Mouse (Mus musculus) stomach, embryonic 16.5 days (tissue): ENCODE data around the gene Tmem97. TPM values are rescaled to one million over a fixed set of nuclear protein-coding genes. Genes with fewer than 3 reads are reported as not detected.

ENCODE experiments used
- ATAC-seq: fragments of 200-750 bp; cut with Nextera tagmentation; 2 replicates; pipeline ENCODE4 v1.8.0; 2017; ENCODE audit warnings: moderate number of reproducible peaks, moderate TSS enrichment; ENCODE audit not compliant: insufficient read depth, low FRiP score
- H3K27ac ChIP-seq: fragments of 300-500 bp; sonication (generic); 2 replicates; pipeline ENCODE4 v1.5.1; 2014; ENCODE audit warnings: low read length
- H3K27me3 ChIP-seq: fragments of 300-500 bp; sonication (generic); 2 replicates; pipeline ENCODE4 v1.6.1; 2014; ENCODE audit warnings: low read length, control low read depth, mixed read lengths; ENCODE audit not compliant: control insufficient read depth, insufficient read depth
- H3K36me3 ChIP-seq: fragments of 300-500 bp; sonication (generic); 2 replicates; pipeline ENCODE4 v1.6.1; 2014; ENCODE audit warnings: low read length; ENCODE audit not compliant: control insufficient read depth, insufficient read depth
- H3K4me1 ChIP-seq: fragments of 300-500 bp; sonication (generic); 2 replicates; pipeline ENCODE4 v1.6.1; 2014; ENCODE audit warnings: low read length, control low read depth, mixed read lengths; ENCODE audit not compliant: control insufficient read depth, insufficient read depth
- H3K4me2 ChIP-seq: fragments of 300-500 bp; sonication (generic); 2 replicates; pipeline ENCODE4 v1.6.1; 2014; ENCODE audit warnings: low read depth, low read length, mixed read lengths
- H3K4me3 ChIP-seq: fragments of 300-500 bp; sonication (generic); replicated peaks from 2 replicates; pipeline ENCODE4 v1.5.1; 2014; ENCODE audit warnings: mild to moderate bottlenecking, low read length
- H3K9ac ChIP-seq: fragments of 300-500 bp; sonication (generic); 2 replicates; pipeline ENCODE4 v1.6.1; 2014; ENCODE audit warnings: low read length
- H3K9me3 ChIP-seq: fragments of 300-500 bp; sonication (generic); replicated peaks from 2 replicates; pipeline ENCODE4 v1.6.1; 2016; ENCODE audit warnings: low read length, control low read depth; ENCODE audit not compliant: control insufficient read depth
- WGBS: fragments of 180-500 bp; shearing (Covaris S2); extraction: QIAGEN DNeasy Blood & Tissue Kit; methylation state at CpG from one replicate; pipeline ENCODE4 v1.1.7; 2014; 5-methylcytosine and 5-hydroxymethylcytosine counted together
- polyA plus RNA-seq: library from polyadenylated mRNA; unstranded; fragments of >200 nt; fragmentation: Nextera tagmentation; extraction: Ambion mirVana; gene quantifications from 2 replicates; pipeline ENCODE4 v1.2.1, GENCODE M21; 2015

The Tmem97 gene
- polyA plus RNA-seq, 1 experiment from 2014 or later: 213 TPM

DNA sequence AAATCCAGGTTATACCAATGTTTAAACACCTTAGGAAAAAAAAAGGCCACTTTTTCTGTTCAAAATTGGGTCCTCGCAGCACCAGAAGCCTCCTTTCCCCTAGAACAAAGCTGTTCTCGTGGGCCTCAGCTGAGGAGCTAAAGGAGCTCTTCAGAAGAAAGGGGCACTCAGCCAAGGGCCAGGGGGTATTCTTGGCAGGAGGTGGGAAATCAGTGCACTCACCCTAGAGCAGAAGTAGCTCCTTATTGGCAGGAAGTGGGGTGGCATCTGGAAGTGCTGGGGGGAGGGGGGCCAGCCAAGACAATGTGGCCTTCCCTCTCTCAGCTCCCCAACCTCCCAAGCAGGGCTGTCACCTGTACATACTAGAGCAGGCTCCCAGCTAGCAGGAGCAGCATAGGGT, 25.7 kb downstream of the Tmem97 start:
- no peak for ATAC-seq
- Histone ChIP-seq H3K9me3 (no peaks in the 10 kb centered on the region), H3K4me2 (no peak overlapping the region), H3K4me1 (no peaks in the 10 kb centered on the region), H3K4me3 (no peak overlapping the region), H3K36me3 (peaks cover 43% of the 10 kb centered on the region), H3K27ac (no peak overlapping the region), H3K9ac (no peak overlapping the region), H3K27me3 (no peaks in the 10 kb centered on the region)
- 69% methylated on average over 2 of the region's 2 CpGs for WGBS

DNA sequence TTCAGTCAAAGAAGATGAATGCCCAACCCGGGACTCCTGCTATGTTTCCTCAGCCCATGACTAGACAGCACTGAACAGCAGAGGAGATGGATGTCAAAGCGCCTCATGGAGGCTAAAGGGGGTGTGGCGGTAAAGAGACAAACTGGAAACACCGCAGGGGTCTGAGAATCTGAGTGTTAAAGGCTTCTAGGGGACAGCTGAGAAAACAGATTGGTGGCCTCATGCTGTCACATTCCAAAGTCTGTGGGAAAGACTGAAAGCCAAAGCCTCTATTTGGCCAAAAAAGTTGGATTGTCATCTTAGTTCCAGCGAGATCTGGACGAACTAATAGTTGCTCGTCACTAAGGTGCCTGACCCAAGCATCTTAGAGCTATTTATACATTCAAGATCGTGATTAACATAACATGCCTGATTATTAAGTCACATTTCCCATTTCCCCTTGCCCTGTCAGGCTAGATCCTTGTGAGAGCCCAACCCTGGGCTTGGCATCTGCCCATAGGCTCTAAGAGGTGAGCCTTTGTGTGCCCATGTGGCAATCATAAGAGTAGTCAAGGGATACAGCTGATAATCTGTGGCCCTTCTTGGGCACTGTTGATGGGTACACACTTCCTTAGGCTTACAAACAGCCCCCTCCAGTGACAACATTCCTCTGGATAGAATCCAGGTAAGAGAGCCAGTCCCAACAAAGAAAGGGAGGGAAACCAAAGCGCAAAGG, 27.2 kb downstream of the Tmem97 start:
- no peak overlapping the region for H3K4me2 ChIP-seq
- no peaks in the 10 kb centered on the region for H3K4me1 ChIP-seq
- H3K27me3 ChIP-seq: no peaks in the 10 kb centered on the region
- H3K9me3 ChIP-seq: no peaks in the 10 kb centered on the region
- no peak overlapping the region for H3K27ac ChIP-seq
- ATAC-seq: no peak
- H3K36me3 ChIP-seq: peaks cover 41% of the 10 kb centered on the region
- 84% methylated on average over 9 of the region's 9 CpGs for whole genome bisulfite sequencing
- H3K4me3 ChIP-seq: no peak overlapping the region
- no peak overlapping the region for H3K9ac ChIP-seq

DNA sequence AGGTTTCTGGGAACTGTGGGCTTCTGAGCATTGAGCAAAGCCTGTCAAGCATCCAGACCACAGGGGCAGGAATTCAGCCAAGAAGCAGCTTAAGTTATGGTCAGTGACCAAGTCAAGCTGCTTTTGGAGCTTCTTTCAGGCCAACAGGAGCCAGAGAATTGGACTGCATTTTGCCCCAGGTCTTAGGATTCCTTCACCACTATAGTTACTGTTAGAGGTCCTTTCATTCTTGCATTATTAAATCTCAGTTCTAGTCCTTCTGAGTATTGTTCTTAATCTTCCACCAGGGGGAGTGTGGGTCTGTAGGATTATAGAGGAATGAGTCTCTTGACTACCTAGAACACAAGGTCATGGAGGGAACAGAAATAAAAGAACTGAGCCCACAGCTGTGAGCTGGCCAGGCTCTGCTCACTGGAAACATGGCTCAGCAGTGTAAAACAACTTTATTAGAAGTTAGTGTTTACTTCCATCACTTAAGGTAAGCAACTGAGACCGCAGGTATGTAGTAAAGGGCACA, 28.0 kb downstream of the Tmem97 start:
- no peaks in the 10 kb centered on the region for H3K4me1 ChIP-seq
- H3K27ac ChIP-seq: no peak overlapping the region
- peaks cover 36% of the 10 kb centered on the region for H3K36me3 ChIP-seq
- no peak overlapping the region for H3K9ac ChIP-seq
- H3K9me3 ChIP-seq: no peaks in the 10 kb centered on the region
- no peak overlapping the region for H3K4me2 ChIP-seq
- ATAC-seq: no peak
- H3K4me3 ChIP-seq: no peak overlapping the region
- 87% methylated on average over 1 of the region's 1 CpGs for WGBS
- H3K27me3 ChIP-seq: no peaks in the 10 kb centered on the region

DNA sequence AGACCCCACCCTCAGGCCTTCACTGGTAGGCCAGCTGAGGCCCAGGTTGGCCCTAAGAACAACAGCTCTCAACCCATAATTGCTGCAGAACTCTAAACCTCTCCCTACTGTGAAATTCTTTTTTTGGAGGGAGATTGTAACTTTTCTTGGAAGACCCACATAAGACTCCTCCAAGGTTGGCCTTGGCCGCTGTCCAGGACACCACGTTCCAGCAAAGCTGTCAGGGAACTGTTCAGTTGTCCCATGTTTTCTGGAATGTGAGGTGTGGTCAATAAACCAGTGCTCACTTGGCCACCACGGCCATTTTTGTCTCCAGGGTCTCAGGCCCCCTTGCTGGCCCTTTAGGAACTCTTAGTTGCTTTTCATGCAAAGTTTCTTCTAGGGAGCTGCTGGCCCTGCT, 28.7 kb downstream of the Tmem97 start:
- Histone ChIP-seq H3K36me3 (peaks cover 32% of the 10 kb centered on the region), H3K9ac (no peak overlapping the region), H3K27me3 (no peaks in the 10 kb centered on the region), H3K4me1 (no peaks in the 10 kb centered on the region), H3K9me3 (no peaks in the 10 kb centered on the region), H3K4me3 (no peak overlapping the region), H3K27ac (no peak overlapping the region), H3K4me2 (no peak overlapping the region)
- ATAC-seq: no peak
- 80% methylated on average over 3 of the region's 3 CpGs for WGBS

DNA sequence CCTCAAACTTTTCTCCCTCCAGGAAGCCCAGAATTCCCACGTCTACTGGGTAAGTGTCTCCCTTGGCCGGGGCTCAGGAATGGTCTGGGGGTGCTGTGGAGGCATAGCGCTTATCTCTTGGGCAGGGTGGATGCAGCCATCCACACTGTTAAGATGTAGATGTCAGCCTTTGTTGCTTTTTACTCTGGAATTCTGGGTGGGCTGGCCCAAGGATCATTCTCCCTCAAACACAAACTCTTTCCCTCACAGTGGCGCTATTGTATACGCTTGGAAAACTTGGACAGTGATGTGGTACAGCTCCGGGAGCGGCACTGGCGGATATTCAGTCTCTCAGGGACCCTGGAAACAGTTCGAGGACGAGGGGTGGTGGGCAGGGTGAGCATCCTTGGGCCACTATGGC, 31.6 kb downstream of the Tmem97 start:
- WGBS: 90% methylated on average over 10 of the region's 10 CpGs
- Histone ChIP-seq H3K27ac (no peak overlapping the region), H3K9ac (no peak overlapping the region), H3K9me3 (no peaks in the 10 kb centered on the region), H3K4me3 (no peak overlapping the region), H3K4me1 (no peaks in the 10 kb centered on the region), H3K4me2 (no peak overlapping the region), H3K27me3 (no peaks in the 10 kb centered on the region), H3K36me3 (peaks cover 44% of the 10 kb centered on the region)
- ATAC-seq: no peak

DNA sequence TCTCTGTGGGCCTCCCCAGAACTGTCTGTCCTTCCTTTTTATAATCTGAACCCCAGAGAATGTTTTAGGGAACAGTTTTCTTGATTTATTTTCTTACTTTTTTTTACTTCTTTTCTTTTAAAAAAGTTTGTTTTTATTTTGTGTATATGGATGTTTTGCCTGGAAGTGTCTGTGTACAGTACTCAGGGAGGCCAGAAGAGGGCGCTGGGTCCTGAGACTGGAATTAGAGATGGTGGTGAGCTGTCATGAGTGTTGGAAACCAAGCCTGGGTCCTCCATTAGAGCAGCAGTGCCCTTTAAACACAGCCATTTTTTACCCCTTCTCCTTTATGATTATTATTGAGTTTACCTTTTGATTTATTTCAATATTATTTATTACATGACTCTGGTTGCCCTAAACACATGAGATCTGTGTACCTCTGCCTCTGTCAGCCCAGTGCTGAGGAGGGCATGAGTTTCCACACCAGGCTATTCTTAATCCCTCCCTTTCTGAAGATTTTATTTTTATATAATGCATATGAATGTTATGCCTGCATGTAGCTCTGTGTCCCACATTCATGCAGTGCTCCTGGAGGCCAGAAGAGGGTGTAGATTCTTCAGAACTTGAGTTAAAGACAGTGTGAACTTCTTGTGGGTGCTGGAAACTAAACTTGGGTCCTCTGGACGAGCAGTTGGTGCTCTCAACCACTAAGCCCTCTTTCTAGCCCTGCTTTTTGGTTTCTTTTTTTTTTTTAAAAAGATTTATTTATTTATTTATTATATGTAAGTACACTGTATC, 34.8 kb downstream of the Tmem97 start:
- Histone ChIP-seq H3K4me2 (no peak overlapping the region), H3K9me3 (no peaks in the 10 kb centered on the region), H3K27ac (no peak overlapping the region), H3K27me3 (no peaks in the 10 kb centered on the region), H3K36me3 (peaks cover 28% of the 10 kb centered on the region), H3K4me1 (peaks cover 13% of the 10 kb centered on the region), H3K9ac (no peak overlapping the region), H3K4me3 (no peak overlapping the region)
- 57% methylated on average over 2 of the region's 2 CpGs for WGBS
- no peak for ATAC-seq

DNA sequence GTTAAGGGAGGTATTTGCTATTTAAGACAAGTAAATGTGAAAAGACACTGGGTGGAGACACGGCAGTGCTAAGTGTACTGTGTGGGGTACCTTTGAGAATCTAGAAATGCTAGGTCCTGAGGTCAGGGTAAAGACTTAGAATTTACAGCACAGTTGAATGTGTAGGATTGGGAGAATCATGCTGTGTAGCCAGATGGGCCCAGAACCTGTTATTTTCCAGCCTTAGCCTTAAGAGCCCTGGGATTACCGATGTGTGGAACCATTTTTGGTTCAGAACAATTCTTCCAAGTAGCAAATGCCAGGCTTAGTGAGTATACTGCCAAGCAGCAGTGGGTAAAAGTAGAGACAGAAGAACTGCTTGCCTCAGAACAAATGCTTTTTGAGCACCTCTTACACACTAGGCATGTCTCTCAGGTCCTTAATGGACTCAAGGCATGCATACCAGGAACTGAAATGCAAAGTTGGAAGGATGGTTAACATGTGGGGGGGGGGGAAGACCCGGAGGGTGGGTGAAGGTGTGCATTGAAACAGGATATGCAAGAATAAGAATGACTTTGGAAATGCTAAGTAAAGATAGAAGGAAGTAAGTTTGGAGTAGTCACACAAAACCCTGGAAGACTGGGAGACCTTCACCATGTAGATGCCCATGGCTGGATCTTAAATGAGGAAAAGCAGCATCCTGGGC, 37.3 kb downstream of the Tmem97 start:
- ATAC-seq: no peak
- peak overlapping the region; percentile 93 for H3K4me3 ChIP-seq
- peaks cover 19% of the 10 kb centered on the region for H3K36me3 ChIP-seq
- H3K4me2 ChIP-seq: peak overlapping the region; percentile 93
- peak overlapping the region; percentile 98; the same call in 1 of the 2 replicates for H3K9ac ChIP-seq
- H3K27me3 ChIP-seq: no peaks in the 10 kb centered on the region
- no peaks in the 10 kb centered on the region for H3K9me3 ChIP-seq
- peaks cover 13% of the 10 kb centered on the region for H3K4me1 ChIP-seq
- 70% methylated on average over 3 of the region's 3 CpGs for WGBS
- no peak overlapping the region for H3K27ac ChIP-seq

DNA sequence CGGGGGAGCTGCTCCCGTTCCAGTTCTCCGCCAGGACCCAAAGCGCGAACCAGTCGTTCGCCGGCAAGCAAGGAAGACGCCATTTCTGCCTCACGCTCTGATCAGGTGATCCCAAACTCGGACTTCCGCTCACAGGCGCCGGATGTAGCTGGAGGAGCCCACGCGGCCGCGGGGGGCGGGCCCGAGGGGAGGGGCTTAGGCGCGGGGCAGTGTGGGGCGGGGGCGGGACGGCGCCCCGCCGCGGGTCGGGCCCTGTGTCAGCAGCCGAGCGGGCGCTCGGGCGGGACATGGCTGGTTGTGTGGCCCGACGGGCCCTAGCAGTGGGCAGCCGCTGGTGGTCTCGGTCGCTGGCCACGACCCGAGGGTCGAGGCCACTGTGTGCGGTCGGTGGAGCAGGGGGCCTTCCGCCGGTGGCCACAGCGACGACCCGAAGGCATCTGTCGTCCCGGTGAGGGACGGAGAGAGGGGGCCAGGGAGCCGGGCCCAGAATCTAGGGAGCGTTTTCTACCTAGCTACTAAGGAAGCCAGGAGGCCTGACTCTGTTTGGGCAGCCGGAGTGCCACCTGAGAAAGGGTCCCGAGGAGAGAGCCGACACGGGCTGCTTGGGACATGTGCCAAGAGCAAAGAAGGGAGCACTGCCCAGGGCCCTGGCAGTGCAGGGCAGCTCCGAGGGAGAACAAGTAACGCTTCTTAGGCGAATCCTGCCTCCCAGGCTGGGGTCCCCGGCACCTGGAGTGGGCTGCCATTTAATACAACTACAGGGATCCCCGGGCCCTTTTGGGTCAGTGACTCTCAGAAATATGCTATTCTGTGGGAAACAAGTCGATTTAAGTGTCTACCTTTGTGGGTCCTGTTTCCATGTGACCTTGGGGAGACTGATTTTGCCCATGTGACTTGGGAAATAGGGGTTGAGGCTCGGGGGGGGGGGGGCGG, 38.3 kb downstream of the Tmem97 start, which contains the start of the genes Tmem199 and Poldip2:
Tmem199 (minus strand) TSS at position 148 of the 933 bp plus-strand sequence.
Poldip2 (plus strand) TSS at position 169 of the 933 bp plus-strand sequence.
- Histone ChIP-seq H3K27me3 (no peaks in the 10 kb centered on the region), H3K36me3 (peaks cover 19% of the 10 kb centered on the region), H3K27ac (peak within 1 kb of the TSS; percentile 75), H3K9ac (peak within 1 kb of the TSS; percentile 98), H3K4me3 (peak within 1 kb of the TSS; percentile 93), H3K4me2 (peak within 1 kb of the TSS; percentile 93), H3K9me3 (no peaks in the 10 kb centered on the region), H3K4me1 (peaks cover 13% of the 10 kb centered on the region)
- under 1% methylated on average over 67 of the region's 67 CpGs for WGBS
- ATAC-seq: peak; percentile 99
